Mouse (Mus musculus) cerebellum, adult 9-11 months (tissue): Measurements from ENCODE around the gene Ugt1a5.

Experiments used
- DNase-seq: peaks from one replicate; pipeline ENCODE4 v3.0.0; 2022

Ugt1a5 gene

GRCm38 (mm10) chr1:88245881-88246280 lies 80.1 kb downstream of the Ugt1a5 start:
- no peak for DNase-seq

DNA sequence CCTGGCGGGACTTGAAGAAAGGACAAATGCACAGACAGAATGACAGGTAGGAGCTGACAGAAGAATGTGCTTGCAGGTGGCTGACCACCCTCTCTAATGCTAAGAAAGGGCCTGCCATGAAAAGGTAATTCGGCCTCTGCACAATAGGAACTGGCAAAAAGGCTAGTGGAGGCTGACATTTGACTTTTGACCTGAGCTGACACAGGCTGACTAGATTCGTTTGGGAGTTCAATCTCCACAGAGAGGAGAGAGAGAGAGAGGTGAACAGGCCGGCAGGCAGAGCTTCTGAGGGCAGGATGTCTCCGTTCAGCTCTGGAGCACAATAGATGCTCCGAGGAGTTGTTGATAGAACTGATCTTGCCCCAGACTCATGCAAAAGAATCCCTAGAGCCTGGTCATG lies 80.6 kb downstream of the Ugt1a5 start:
- no peak for DNase-seq

DNA sequence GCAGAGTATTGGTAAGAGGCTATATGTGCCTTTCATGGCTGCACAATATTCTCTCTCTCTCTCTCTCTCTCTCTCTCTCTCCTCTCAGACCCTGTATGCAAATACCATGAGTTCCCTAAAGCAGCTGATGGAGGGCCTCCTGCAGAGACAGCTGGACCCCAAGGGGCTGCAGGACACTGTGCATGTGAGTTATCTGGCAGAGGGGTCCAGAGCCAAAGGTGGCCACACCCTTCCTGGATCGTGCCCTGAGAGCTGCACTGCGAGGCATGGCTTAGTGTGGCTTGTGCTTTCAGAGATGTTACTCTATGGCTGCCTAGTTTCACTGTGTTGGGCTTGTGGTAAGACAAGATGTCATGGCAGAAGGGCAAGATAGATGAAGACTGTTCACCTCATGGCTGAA lies 81.8 kb downstream of the Ugt1a5 start:
- DNase-seq: no peak

GRCm38 (mm10) chr1:88248658-88249057 lies 82.8 kb downstream of the Ugt1a5 start:
- no peak for DNase-seq

DNA sequence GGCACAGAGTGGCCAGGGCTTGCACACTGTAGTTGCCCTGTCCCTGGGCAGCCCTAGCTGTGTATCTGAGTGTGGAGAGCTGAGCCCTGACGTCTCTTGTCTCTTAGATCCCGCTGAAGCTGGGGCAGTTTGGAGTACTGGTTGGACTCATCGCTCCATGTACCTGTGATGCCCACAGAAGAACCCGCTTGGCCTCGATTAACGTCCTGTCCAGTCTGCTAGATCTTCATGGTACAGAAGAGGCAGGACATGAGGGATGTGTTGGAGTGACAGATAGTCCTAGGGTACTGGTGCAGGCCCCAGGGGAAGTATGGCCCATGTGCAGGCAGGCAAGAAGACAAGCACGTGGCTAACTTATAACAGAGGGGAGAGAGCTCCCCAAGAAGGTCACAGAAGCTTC lies 83.8 kb downstream of the Ugt1a5 start:
- DNase-seq: no peak

DNA sequence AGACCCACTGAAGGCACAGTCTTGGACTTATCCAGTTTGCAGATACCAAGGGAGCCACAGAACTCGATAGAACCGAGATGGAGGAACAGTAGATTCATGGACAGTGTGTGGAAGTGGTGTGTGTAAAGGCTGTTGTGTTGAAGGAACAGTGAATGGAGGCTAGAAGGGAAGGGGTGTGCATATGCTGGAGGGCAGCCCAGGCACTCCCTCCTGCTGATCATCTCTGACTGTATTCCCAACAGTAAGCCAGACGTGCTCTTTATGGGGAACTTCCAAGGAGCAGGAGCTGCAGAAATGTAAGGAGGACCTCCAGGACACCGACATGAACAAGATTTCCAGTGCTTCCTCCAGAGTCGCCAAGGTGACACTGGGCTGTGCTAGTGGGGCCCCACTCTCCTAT lies 84.2 kb downstream of the Ugt1a5 start:
- DNase-seq: no peak

DNA sequence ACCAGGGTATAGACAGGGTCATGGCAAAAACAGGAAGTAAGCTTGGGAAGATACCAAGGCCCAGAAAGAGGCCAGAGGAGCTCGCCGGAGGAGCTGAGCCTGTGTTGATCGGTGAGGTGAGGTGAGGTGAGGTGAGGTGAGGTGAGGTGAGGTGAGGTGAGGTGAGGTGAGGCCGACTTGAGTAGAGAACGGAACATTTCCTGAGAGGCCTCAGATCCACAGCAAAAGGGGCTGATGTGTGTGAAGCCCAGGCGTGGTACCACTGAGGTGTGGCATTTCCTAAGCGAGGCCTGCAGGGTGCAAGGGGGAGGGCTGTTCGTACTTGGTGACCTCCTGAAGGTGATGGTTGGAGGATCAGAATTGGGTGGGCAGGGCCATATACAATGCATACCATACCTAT lies 87.3 kb downstream of the Ugt1a5 start:
- no peak for DNase-seq

- DNase-seq: no peak
These were observed 87.7 kb downstream of the Ugt1a5 start for GRCm38 (mm10) chr1:88253540-88253939.

DNA sequence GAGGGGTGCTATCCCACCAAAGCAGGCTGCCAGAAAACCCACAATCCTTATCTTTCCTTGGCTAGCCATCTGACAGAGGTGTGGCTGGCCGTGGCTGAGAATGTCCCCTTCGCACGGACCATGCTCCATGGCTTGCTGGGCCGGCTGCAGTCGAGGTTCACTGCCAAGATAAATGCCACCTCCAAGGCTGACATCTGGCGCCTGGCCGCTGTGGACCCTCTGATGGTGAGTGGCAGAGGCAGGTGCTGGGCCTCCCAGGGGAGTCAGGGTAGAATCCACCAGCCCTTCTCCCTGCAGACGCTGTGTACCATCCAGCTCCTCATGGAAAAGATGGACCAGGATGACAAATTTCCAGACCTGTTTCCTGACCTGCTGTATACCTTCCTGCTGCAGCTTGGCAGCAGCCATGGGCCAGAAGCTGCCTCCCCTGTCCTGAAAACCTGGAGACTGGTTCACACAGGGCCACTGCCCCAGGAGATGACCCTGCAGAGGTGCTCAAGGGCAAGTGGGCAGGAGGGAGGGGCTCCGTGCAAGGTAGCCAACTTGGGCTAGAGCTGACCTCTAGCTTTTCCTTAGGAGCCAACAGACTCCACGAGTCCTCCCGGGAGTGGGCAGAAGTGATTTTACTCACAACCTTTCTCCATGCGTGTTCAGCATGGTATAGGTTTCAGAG lies 89.1 kb downstream of the Ugt1a5 start:
- peak; percentile 47 for DNase-seq

- no peak for DNase-seq
These were observed 89.7 kb downstream of the Ugt1a5 start for GRCm38 (mm10) chr1:88255466-88255857.

- peak; percentile 62 for DNase-seq
These were observed 90.4 kb downstream of the Ugt1a5 start for GRCm38 (mm10) chr1:88255989-88256754.

DNA sequence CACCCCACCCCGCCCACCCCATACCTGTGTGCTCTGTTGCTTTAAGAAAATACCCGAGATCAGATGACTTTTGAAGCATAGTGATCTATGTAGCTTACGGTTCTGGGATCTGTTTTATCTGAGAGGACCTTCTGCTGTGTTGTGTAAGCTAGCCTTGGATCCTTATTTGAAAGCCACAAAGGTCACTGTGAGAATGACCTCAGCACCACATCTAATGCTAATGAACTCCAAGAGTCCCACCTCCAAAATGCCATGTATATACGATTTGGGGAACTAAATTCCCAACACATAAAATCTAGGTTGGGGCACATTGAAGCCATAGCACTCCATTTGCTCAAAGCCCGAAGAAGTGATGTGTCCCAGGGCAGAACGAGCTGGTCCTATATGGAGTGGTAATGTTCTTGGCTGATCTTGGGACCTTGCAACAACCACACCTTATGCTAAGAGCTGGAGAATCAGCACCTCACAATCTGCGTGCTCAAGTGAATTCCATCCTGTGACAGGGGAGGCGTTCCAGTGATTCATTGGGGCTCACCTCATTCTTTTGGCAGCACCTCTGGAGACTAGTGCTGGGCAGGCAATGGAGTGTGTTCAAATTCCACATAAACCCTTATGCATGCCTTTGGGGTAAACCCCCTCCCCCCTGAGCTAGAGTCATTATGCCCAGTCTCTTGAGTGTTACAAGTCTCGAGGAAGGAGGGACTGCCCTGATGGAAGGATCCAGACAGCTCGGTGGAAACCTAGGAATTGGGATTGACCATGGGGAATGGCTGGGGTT lies 91.3 kb downstream of the Ugt1a5 start:
- DNase-seq: no peak

DNA sequence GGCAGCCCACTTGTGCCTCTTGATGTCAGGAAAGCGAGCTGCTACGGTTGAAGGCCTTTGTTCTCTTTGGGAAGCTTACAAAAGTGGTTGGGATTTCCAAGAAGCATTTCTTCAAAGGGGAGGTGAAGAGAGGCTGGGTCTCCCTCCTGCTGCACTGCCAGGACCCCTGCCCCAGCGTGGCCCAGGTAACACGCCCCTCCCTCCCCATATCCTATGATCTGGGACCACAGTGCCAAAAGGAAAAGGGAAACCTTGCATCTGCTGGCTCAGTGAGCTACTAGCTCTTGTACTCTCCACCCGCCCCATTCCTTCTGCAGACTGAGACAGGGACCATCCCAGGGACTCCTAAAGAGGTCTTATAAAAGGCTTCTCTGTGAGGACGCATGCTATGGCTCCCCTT lies 91.9 kb downstream of the Ugt1a5 start:
- no peak for DNase-seq

- DNase-seq: no peak
These were observed 92.5 kb downstream of the Ugt1a5 start for GRCm38 (mm10) chr1:88258361-88258760.

DNA sequence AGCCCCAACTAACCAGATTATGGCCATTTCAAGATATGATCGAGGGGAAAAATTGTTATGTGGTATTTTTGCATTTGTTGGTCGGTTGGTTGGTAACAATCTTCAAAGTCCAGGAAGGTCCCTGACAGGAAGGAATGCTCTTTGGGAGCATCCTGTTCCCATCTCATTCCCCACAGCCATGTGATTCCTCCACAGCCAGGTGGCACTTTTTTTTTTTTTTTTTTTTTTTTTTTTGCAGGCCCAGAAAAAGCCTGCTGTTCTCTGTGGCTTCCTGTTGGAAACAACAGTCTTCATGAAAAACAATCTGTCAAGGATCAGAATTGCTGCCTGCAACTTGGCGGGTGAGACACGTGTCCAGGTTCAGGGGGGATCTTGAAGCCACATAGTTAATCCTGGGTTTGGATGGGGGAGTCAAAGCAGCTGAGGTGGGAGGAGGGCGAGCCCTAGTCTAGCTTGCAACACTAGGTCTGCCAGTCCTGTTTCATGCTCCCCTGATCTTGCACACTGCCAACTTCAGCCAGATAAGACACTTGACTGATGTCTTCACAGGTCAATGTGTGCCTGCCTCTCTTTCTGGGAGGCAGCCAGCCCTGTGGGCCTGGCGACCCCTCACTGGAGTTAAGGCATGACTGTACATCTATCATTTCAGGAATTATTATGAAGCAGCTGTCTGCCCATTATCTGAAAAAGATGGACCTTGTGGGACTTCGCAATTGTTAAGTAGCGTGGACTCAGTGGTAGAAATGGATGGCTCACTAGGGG lies 93.2 kb downstream of the Ugt1a5 start:
- peak; percentile 64 for DNase-seq

GRCm38 (mm10) chr1:88259643-88260024 lies 93.8 kb downstream of the Ugt1a5 start:
- DNase-seq: no peak

GRCm38 (mm10) chr1:88260114-88260513 lies 94.3 kb downstream of the Ugt1a5 start:
- DNase-seq: peak; percentile 56

GRCm38 (mm10) chr1:88260604-88261377 lies 95.0 kb downstream of the Ugt1a5 start:
- no peak for DNase-seq

GRCm38 (mm10) chr1:88261706-88262105 lies 95.9 kb downstream of the Ugt1a5 start:
- DNase-seq: no peak

- no peak for DNase-seq
These were observed 96.4 kb downstream of the Ugt1a5 start for GRCm38 (mm10) chr1:88262255-88262654.

DNA sequence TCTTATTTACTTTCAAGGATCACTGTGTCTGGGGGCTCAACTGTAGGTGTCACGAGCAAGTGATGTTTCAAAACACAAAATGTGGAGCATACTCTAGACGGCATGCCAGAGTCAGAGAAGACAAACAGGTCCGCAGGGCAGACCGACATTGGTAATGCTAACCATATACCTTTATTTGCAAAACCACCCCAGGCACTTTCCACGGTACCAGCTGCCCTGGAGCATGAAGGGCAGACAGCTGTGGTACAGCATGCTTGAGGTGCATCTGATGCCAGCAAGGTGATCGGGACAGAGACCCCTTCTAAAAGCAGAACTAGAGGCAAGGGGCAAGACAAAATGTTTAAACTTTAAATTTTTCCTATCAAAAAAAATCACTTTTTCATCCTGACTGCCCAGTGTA lies 97.1 kb downstream of the Ugt1a5 start:
- no peak for DNase-seq

DNA sequence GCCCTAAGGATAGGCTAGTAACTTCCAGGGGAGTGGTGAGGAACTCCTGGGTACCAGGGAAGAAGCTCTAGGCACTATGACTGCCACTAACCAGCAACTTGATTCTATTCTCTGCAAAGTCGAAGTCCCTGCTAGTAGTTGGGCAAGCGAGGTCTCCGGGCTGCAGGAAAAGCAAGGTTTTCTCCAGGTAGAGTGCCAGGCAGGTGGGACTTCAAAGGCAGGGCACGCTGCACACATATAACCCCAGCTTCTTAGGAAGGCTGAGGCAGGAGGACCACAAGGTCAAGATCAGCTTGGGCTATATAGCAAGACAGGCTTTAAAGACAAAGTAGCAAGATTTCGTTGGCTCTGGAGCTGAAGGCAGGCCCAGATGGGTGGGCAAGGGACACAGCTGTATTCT lies 98.0 kb downstream of the Ugt1a5 start:
- no peak for DNase-seq
